Mouse (Mus musculus): ENCODE results near the gene Brd7. TPM values are rescaled to one million over a fixed set of nuclear protein-coding genes. Genes with fewer than 3 reads are reported as not detected.

Brd7 gene
- 29.5 and 32.4 TPM in 2 replicates for polyA plus RNA-seq (2012; rRNA removed)

DNA sequence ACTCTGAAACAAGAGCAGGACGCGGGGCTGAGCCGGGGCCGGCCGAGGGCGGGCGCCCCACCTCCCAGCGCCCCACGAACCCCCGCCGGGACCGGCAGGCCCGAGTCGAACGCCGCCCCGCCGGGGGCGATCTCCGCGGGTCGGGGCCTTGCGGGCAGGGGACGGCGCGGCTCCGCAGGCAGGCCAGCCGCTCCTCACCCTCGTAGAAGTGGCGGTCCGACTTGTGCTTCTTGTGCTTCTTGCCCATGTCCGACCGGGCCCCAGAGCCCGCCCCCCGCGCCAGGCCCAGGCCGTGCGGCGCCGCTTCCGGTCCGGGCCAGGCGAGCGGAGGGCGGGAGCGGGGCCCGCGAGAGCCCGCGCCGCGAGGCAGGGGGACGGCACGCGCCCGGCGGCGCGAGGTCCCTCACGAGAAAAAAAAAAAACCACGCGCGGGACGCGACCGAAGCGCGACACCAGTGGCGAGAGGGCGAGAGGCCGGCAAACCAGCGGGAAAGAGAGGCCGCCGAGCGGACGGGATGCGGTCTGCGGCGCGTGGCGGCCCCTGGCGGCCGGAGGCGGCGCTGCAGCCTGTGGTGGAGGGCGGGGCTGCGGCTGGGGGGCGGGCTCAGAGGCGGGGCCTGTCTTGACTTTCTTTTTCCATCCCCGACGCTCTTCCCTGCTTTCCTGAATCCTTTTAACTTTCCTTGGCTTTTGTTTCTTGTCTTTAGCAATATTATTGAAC is at the start of gene Brd7:
Gene Brd7, minus strand, starts transcription at position 487 of the 721 bp plus-strand sequence.
- no peak for DNase-seq (ENCODE audit: low read depth)

DNA sequence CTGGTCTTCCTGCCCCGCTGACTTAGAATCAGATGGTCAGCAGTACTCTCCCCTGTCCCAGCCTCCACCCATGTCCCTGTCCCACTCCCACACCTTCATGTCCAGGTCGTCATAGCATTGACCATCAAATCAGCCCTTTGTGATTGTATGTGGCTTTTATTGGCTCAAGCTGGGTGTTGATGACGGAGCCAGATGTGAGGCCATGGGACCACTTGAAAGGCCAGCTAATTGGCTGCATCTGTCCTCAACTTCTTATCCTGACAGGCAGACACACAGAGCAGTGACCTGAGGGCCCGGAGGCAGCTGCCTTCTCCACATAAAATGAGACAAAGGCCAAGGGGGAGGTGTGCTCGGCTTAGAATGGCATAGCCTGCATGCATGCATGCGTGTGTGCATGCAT is 49.5 kb upstream of the Brd7 start:
- DNase-seq (ENCODE audit: low read depth) = no peak

DNA sequence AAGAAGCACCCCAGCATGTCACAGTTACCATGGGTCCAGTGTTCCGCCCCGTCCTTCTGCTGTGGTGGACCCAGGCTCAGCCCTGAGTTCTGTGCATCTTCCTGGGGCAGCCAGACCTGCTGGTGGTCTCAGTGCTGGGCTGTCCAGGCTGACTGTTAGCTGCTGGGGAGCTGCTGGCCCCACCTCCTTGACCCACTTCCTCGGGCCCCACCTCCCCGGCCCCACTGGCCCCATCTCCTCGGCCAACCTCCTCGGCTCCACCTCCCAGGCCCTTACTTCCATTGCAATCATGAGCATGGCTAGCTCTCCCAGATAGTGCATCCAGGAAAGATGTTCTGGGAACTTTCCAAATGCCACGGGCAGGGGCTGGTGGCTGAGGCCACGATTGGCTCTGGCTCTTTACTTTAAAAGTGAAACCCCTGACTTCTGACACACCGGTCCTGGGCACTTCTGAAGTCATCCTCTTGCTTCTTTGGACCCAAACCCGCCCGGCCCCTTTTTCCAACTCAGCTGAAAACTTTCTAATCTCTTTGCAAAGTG is 47.5 kb upstream of the Brd7 start:
- no peak for DNase-seq (ENCODE audit: low read depth)

DNA sequence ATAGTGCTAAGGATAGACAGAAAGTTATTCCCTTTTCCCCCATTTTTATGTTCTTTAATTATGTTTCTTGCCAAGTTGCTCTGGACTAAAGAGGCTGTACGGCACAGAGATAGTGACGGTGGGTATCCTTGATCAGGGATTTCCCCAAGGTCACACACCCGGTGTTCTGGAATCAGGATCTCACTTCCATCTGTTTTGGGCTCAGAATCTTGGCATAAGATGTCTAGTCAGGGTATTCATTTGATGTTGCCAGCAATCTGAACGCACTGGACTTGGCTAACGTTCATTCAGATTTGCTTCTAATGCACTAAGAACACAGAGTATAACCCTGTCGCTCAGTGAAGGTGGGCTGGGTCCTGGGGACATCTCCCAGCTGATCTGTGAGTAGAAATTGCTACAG is 45.7 kb upstream of the Brd7 start:
- DNase-seq (ENCODE audit: low read depth) = no peak

DNA sequence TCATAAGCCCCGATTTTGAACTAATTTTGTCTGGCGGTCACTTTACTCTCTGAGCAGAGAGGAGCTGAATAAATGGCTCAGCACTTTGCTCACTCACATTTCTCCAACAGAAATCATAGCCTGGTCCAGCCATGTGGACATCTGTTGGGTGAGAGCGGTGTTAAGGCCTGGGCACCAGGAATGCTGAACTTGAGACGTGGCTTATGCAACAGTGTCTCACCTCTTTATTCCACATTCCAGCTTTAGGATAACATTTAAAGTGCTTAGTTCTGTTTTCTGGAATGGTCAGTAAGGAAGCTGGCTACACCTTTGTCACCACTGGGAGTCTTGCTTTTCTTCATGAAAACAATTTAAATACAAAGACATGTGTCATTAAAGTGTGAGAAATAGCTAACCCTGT is 36.1 kb upstream of the Brd7 start:
- no peak for DNase-seq (ENCODE audit: low read depth)

DNA sequence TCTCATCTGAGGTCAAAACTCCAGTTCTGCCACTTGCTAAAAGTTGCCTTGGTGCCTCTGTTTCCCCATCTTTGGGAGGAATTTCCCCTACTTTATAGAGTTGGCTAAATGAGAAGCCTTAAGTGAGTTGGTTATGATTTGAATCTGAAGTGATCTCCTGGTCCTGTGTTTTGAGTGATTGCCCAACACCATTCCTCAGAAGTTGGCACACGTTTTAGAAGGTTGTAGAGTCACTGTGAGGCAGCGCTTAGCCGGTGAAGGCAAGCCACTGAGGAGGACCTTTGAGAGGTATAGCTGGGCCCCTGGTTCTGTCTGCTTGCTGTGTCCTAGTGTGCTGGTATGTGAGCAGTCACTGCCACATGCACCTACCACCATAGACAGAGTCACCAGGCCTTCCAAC is 31.3 kb upstream of the Brd7 start:
- DNase-seq (ENCODE audit: low read depth) = no peak

DNA sequence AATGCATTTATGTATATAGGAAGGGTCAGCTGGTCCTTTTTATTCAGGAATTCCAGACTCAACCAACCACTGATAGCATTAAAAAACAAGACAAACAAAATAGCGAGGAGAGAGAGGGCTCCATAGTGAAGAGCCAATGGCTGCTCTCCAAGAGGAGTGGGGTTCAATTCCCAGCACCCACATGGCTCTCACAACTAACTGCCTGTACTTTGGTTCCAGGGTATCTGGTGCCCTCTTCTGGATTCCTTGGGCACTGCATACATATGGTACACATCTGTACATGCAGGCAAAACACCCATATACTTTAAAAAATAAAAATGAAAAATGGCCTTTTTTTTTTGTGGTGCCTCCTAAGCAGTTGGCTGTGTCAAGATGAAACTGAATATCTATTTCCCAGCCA is 28.8 kb upstream of the Brd7 start:
- no peak for DNase-seq (ENCODE audit: low read depth)

DNA sequence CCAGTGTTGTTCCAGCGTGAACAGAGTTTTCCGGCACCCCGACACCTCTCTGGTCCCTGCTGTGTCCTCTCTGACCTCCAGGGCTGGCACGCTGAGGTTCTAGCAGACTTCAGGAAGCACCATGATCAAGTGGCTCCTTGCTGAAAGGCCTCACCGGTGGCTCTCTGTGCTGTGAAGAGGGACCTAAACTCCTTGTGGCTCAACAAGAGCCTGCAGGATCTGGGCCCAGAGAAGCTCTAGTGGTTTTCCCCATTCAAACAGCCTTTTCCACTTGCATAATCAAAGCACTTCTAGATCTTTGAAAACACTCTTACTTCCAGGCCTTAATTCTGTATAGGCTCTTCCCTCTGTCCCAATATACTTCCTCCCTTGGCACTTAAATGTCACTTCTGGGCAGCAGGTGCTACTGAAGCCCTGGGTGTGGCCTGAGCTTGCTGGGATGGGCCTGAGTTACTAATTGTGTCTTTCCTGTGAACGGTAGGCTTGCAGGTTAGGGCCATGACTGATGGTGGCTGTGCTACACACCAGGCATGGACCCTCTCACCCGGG is 26.8 kb upstream of the Brd7 start:
- no peak for DNase-seq (ENCODE audit: low read depth)

DNA sequence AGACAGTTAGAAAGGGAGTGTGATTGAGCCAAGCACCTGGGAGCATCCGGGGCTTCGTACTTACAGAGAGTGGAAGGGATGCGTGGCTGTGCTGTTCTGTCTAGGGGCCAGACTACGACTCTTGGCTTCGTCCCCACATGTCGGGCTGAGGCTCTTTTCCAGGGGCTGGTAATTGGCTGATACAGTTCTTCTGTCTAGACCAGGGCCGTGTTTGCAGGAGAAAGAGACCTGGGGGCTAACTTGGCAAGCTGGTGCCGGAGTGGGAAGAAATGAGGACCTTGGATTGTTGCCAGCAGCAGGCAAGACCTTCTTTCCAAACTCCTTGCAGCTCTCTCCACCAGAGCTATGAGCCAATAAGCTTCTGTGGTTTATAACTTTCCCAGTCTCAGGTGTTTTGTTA is 25.9 kb upstream of the Brd7 start:
- no peak for DNase-seq (ENCODE audit: low read depth)

DNA sequence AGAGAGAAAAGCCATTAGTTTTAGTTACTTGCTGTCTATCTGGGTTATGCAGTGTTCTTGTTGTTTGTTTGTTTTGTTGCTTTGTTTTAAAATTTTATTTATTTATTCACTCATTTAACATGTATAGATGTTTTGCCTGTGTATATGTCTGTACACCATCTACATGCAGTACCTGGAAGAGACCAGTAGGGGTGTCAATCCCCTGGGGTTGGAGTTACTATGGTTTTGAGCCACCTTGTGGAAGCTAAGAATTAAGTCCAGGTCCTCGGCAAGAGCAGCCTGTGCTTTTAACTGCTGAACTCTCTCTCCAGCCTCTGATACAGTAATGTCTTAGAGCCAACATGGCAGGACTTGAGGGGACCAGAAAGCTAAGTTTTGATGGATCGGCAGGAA is 21.2 kb upstream of the Brd7 start:
- DNase-seq (ENCODE audit: low read depth) = no peak

DNA sequence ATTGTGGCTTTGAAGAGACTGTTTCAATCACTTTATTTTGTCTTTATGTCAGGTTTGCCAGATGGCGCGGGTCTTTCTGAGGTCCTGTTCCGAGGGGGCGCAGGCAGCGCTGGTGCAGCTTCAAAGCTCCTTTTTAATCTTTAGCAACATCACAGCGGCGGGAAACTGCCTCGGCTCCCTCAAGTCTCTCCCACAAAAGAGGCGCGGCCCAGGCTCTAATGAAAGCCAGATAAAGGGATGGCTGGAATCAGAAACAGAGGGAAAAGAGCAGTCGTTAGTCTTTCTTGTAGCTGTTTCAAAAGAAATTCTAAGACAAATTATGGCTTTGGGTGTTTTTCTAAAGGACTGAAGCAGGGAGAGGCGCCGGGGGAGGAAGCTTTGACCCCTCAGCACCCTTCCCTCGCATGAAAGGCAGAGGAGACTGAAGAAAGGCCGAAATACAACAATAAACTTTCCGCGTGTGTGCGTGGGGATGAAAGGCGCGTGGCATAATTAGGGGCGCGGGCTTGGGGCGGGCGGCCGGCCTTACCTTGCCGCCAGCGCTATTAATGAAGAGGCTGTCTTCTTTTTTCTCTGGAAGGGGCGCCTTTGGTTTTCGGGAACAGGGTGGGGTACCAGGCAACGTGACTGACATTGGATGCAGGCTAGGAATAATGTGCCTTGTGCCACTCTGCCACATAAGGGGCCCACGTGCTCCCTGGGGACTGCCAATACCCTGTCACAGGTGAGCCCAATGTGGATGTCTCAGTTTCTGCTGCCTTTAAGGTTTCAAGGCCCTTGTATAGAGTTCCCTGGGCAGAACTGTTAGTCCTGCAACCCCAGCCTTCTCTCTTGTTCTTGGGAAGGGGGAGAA is 20.5 kb upstream of the Brd7 start:
- no peak for DNase-seq (ENCODE audit: low read depth)

DNA sequence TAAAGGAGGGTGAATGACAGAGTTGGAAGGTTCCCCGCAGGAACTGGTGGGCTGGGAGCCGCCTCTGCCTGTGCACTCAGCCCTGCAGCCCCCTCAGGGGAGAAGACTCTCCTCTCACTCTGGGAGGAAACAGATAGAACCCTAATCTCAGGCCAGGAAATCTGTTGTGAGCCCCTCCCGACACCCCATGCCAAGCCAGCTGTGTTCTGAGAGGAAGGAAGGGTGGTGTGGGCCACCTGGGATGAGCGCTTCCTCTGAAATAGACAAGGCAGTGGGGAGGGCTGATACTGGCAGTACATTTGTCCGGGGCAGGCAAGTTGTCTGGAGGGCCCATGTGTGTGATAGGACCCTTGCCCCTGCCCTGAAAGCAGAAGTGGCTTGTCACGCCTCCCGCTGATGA is 18.5 kb upstream of the Brd7 start:
- DNase-seq (ENCODE audit: low read depth) = no peak

DNA sequence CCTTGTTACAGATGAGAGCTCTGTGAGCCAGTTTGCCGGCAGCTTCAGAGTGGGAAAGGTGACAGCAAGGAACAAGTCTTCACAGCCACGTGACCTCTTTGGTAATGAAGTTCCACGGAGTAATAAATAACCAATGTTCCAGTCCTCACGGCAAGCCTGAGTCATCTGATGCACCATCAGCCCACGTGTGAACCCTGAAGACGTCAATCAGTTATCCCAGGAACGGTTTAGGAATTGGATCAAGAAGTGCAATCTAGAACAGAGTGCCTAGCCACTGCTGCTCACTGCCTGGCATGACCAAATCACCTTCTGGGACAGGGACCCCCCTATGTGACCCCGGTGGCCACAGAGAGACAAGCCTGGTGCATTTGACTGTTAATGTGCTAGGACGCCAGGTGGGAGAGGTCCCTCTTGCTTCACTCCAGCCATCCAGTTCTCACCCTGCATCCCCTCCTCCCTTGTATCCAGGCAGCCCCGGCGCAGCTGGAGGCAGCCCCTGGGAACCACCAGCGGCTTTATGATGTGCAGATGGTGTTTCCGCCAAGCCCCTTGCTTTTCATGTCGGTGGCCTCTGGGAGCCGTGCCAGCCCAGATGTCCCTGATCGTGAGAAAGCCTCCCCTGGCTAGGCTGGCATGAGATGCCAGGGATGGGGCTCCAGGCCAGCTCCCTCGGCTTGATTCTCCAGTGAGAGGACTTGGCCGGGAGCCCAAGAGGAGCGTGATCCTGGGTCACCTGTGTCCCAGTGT is 15.0 kb upstream of the Brd7 start:
- no peak for DNase-seq (ENCODE audit: low read depth)

DNA sequence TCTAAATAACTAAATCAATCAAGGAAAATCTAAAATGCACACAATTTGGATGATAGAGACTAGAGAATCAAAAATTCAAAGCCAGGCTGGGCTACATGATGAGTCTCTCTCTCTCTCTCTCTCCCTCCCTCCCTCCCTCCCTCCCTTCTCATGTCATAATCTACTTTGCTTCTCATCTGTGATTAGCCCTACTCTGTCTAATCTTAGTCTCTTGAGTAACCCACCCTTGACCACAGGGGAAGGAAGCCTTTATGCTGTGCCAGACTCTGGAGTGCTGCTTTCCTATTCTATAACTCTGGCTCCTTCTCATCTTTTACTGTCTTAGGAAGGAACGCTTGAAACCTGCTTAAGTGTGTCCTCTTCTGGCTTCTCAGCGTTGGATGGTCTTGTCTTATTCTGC is 9.5 kb upstream of the Brd7 start:
- DNase-seq (ENCODE audit: low read depth) = no peak

DNA sequence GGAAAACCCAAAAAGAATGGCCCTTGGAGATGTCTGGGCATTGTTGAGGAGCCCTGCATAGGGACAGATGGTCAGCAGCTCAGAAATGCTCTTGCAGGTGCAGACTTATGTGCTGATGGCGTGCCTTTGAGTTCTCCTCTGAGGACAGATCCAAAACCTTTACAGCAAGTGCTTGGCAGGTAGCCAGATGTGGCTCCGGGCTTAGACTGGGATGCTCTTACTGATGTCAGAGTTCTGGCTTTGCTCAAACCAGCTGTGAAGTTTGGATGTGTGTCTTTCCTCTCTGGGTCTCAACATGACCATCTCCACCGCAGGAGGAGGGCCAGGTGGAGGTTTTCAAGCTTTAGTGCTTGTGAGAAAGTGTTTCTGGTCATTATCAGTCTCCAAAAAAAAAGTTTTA is 7.8 kb upstream of the Brd7 start:
- DNase-seq (ENCODE audit: low read depth) = no peak

DNA sequence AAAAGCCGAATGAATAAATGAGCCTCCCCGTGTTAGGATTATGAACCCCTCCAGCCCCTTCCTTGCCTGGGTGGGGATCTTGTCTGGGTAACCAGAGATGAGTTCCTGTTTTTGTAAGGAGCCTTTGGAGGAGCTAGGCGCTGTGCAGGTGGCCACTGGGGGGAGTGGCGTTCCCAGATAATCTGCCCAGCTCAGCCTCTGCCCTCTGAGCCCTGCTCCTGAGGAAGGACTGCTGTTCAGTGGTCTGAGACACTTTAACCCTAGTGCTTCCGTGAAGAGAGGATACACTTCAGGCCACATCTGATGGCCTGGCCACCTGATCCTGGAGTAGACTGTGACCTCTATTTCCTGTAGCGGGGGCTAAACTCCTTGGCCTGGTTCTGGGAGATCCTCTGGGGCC is 7.2 kb upstream of the Brd7 start:
- no peak for DNase-seq (ENCODE audit: low read depth)

DNA sequence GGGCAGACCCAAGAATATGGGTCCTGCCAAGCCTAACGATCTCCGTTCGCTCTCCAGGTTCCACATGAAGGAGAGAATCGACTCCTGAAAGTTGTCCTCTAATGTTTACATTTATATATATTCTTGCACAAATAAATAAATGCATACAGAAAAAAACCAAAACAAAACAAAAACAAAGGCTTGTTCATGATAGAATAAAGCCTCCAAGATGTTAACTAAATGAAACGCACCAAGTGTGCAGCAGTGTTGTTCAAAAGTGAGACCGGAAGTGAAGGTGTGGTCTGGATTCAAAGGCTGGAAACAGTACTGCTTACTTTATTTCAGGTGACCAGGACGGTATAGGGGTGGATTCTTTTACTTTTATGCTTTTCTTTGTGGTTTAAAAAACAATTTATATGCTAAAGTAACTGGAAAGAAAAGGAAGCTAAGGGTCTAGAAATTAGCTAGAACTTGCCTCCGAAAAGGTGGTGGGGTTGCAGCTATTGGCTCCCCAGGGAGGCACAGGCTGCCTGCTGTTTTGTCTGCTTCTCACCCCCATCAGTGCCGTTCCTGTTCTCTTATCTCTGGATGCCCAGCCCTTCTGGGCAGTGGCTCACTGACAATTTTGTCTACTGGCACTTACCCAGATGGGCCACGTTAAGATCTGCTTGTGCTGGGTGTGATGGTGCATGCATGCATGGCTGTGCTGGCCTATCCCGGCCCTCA is 604 bp upstream of the Brd7 start:
- no peak for DNase-seq (ENCODE audit: low read depth)

DNA sequence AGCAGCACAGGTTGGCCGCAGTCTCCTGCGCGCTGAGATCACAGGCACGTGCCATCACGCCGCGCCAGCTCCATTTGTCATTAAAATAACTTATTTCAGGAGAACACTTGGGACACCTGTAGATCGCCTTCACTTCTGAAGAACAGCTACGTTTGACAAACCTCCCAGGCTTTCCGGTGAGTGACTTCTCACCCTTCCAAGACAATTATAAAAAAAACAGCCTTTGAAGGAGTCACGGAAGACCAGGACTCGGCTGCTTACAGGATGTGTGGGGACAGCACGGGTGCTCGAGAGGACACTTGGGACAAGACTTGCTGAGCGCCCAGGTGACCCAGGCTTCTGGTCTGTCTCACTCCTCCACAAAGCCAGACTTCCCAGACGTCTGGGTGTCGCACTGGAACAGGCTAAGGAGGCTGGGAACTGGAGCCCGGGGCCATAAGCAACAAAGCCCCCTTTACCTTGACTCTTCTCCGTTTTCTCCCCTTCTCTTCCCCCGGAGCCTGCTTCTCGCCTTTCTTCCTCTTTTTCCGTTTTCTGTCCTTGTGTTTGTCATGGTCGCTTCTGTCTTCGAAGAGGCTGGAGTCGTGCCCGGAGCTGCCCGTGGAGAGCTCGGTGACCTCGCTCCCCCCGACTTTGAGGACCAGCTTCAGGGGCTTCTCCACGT is 818 bp downstream of the Brd7 start:
- no peak for DNase-seq (ENCODE audit: low read depth)

DNA sequence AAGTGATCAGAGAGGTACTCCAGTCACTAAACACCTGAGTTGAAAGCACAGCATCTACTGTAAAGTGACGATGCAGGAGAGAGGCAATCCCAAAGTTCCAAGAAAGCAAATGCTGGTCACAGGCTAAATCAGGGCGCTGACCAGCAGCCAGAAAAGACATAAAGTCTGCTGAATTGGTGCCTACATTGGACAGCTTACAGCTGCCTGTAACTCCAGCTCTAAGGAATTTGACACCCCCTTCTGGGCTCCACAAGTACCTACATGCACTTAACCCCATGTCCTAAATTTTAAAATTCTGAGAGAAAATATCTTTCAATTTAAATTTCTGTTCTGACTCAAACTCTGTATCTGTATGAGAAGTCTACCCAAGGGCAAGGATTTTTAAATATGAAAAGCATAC is 2.0 kb downstream of the Brd7 start:
- DNase-seq (ENCODE audit: low read depth) = no peak

DNA sequence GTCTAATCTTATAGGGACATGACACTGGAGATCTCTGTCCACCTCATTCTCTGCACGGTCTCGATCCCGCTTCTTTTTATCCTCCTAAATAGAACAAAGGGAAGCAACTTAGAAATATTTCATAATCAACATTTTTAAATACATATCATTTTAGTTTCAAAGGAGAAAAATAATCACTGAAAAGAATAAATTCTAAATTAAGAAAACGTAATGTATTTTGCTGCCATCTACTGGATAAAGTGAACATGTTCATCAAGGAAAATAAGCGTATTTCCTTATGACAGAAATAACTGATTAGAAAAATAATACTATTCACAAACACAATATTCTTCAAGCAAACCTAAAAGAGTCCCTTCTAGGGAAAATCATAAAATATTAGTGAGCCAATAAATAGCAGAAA is 4.0 kb downstream of the Brd7 start:
- DNase-seq (ENCODE audit: low read depth) = no peak
